Mouse (Mus musculus) midbrain, embryonic 11.5 days (tissue): ENCODE measurements around the gene Filip1l. TPM values are rescaled to one million over a fixed set of nuclear protein-coding genes. Genes with fewer than 3 reads are reported as not detected.

Experiments used
- ATAC-seq: fragments of 200-750 bp; cut with Nextera tagmentation; 2 replicates; pipeline ENCODE4 v1.8.0; 2017; ENCODE audit warnings: moderate TSS enrichment, moderate library complexity; ENCODE audit not compliant: low FRiP score
- DNase-seq: peaks from one replicate; pipeline ENCODE4 v3.0.0; 2015; ENCODE audit warnings: low spot score; ENCODE audit errors: missing footprints
- H3K27ac ChIP-seq: fragments of 300-500 bp; sonication (generic); 2 replicates; pipeline ENCODE4 v1.5.1; 2014; ENCODE audit warnings: low read depth, low read length
- H3K27me3 ChIP-seq: fragments of 300-500 bp; sonication (generic); 2 replicates; pipeline ENCODE4 v1.6.1; 2014; ENCODE audit warnings: mild to moderate bottlenecking, low read length, moderate library complexity, mixed read lengths; ENCODE audit not compliant: control insufficient read depth, insufficient read depth
- H3K36me3 ChIP-seq: fragments of 300-500 bp; sonication (generic); 2 replicates; pipeline ENCODE4 v1.6.1; 2014; ENCODE audit warnings: mild to moderate bottlenecking, low read length, moderate library complexity, mixed read lengths; ENCODE audit not compliant: control insufficient read depth, insufficient read depth
- H3K4me1 ChIP-seq: fragments of 300-500 bp; sonication (generic); 2 replicates; pipeline ENCODE4 v1.6.1; 2014; ENCODE audit warnings: low read length; ENCODE audit not compliant: control insufficient read depth, insufficient read depth
- H3K4me2 ChIP-seq: fragments of 300-500 bp; sonication (generic); 2 replicates; pipeline ENCODE4 v1.6.1; 2014; ENCODE audit warnings: mild to moderate bottlenecking, moderate library complexity
- H3K4me3 ChIP-seq: fragments of 300-500 bp; sonication (generic); 2 replicates; pipeline ENCODE4 v1.5.1; 2014; ENCODE audit warnings: low read depth, low read length
- H3K9ac ChIP-seq: fragments of 300-500 bp; sonication (generic); 2 replicates; pipeline ENCODE4 v1.6.1; 2014; ENCODE audit warnings: low read length
- H3K9me3 ChIP-seq: fragments of 300-500 bp; sonication (generic); 2 replicates; pipeline ENCODE4 v1.6.1; 2016; ENCODE audit warnings: low read length; ENCODE audit not compliant: control insufficient read depth
- WGBS: fragments of 180-500 bp; shearing (Covaris S2); extraction: QIAGEN DNeasy Blood & Tissue Kit; methylation state at CpG from one replicate; pipeline ENCODE4 v1.1.7; 2014; 5-methylcytosine and 5-hydroxymethylcytosine counted together
- polyA plus RNA-seq: library from polyadenylated mRNA; unstranded; fragments of >200 nt; fragmentation: Nextera tagmentation; extraction: Ambion mirVana; gene quantifications from 2 replicates; pipeline ENCODE4 v1.2.1, GENCODE M21; 2014

The Filip1l gene
- polyA plus RNA-seq, 1 experiment from 2014 or later = 6.8 TPM

DNA sequence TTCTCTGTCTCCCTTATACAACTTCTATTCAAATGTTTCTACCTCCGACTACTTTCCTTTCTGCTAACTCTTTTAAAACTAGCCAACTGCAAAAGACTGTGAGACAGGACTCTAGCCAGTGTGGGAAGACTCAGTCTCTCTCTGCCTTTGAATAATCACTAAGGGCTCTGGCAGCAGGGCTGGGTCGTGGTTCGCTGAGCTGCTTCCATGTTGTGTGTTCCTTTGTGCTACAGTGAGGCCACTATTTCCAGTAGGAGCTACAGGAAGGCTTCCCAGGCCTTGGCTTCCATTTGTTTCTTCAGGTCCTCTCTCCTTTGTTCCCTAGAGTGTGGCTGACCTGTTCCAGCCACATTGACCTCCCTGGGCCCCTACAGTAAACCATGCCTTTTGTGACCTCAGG lies 6.6 kb upstream of the Filip1l start:
- DNase-seq (no peak), ATAC-seq (no peak)
- H3K27ac ChIP-seq = no peak overlapping the region
- H3K9me3 ChIP-seq = no peaks in the 10 kb centered on the region
- no peak overlapping the region for H3K4me3 ChIP-seq
- H3K4me1 ChIP-seq = no peaks in the 10 kb centered on the region
- H3K9ac ChIP-seq = no peak overlapping the region
- no peaks in the 10 kb centered on the region for H3K27me3 ChIP-seq
- 67% methylated on average over 3 of the region's 3 CpGs for WGBS
- H3K36me3 ChIP-seq = no peaks in the 10 kb centered on the region
- no peak overlapping the region for H3K4me2 ChIP-seq

DNA sequence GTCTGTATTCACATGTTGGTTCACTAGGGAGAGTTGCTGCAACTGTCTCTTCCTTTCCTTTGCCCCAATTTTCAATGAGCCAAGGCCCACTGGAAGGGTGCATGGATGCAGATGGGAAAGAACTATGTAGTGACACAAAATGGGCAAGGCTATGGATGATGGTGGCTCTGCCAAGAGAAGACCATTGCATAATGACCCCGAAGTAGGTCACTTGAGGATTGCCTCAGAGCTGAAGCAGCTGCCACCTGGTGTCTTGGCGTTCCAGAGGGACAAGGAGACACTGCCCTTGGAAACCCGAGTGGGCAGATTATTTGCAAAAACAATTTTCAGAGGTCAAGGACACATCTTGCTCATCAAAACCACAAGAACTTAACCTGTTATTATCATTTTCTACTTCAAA lies 3.9 kb upstream of the Filip1l start:
- Histone ChIP-seq H3K9me3 (no peaks in the 10 kb centered on the region), H3K9ac (no peak overlapping the region), H3K4me3 (no peak overlapping the region), H3K27me3 (no peaks in the 10 kb centered on the region), H3K36me3 (no peaks in the 10 kb centered on the region), H3K27ac (no peak overlapping the region), H3K4me2 (no peak overlapping the region), H3K4me1 (no peaks in the 10 kb centered on the region)
- DNase-seq (no peak), ATAC-seq (no peak)
- WGBS = 94% methylated on average over 3 of the region's 3 CpGs

DNA sequence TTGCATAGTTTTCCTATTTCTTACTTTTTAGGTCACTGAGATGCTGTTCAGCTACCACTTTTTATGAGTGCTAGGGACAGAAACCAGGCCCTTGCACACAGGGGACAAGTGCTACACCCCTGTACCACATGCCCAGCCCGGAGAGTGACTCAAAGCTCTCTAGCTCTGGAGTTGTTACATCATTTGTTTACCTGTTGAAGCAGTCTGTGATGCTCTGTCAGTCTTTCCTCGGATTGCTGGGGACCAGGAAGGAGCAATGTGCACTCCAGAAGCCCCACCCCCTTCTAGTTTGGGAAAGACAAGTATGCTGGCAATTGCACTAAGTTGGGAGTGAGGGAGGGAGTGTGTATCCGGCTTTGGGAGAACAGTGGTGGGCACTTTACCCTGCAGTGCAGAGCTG lies 3.2 kb upstream of the Filip1l start:
- ATAC-seq = no peak
- 74% methylated on average over 3 of the region's 3 CpGs for WGBS
- no peak overlapping the region for H3K9ac ChIP-seq
- no peaks in the 10 kb centered on the region for H3K36me3 ChIP-seq
- H3K27me3 ChIP-seq = no peaks in the 10 kb centered on the region
- H3K4me1 ChIP-seq = no peaks in the 10 kb centered on the region
- no peak for DNase-seq
- no peak overlapping the region for H3K4me2 ChIP-seq
- H3K4me3 ChIP-seq = no peak overlapping the region
- H3K9me3 ChIP-seq = no peaks in the 10 kb centered on the region
- no peak overlapping the region for H3K27ac ChIP-seq

GRCm38 (mm10) chr16:57353166-57353721 lies 351 bp downstream of the Filip1l start:
- H3K36me3 ChIP-seq = no peaks in the 10 kb centered on the region
- no peaks in the 10 kb centered on the region for H3K27me3 ChIP-seq
- H3K4me3 ChIP-seq = no peak overlapping the region
- H3K9me3 ChIP-seq = no peaks in the 10 kb centered on the region
- H3K4me1 ChIP-seq = no peaks in the 10 kb centered on the region
- H3K4me2 ChIP-seq = no peak overlapping the region
- DNase-seq (no peak), ATAC-seq (no peak)
- no peak overlapping the region for H3K9ac ChIP-seq
- WGBS = 89% methylated on average over 11 of the region's 11 CpGs
- no peak overlapping the region for H3K27ac ChIP-seq

DNA sequence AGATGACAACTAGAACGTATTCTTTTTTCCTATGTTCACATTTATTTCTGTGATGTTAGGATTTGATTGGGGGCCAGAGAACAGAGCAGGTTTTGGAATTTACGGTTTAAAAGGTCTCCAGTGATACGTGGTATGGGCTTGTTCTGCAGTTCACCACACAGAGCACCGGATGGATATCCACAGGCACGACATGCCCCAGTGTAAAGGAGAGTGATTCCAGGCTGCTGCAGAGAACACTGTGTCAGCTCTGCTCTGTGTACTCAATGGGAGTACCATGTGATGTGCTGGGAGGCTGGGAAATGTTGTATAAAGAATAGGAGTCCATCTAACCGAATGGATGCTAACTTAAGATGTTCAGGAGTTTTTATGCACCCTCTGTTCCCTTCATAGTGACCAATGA lies 1.0 kb downstream of the Filip1l start:
- no peak for ATAC-seq
- H3K4me1 ChIP-seq = no peaks in the 10 kb centered on the region
- no peaks in the 10 kb centered on the region for H3K9me3 ChIP-seq

DNA sequence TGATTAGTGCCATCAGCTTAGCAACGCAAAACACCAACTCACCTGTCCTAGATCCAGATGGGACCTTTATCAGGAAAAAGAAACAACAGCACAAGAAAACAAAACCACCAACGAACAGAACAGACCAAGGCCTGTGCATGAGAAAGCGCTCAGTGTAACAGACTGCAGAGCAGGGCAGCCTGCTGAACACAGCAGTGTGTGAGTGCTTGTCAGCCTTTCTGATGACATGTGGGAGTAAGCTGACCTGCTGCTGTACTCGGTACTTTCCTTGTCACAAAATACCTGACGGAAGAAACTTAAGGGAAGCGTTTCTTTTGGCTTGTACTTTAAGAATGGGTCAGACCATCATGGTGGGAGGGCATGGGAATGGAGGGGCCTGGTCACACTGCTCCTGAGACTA lies 3.6 kb downstream of the Filip1l start:
- Histone ChIP-seq H3K4me1 (no peaks in the 10 kb centered on the region), H3K27ac (no peak overlapping the region), H3K27me3 (no peaks in the 10 kb centered on the region), H3K9me3 (no peaks in the 10 kb centered on the region), H3K9ac (no peak overlapping the region), H3K4me3 (no peak overlapping the region), H3K4me2 (no peak overlapping the region), H3K36me3 (no peaks in the 10 kb centered on the region)
- 75% methylated on average over 6 of the region's 6 CpGs for WGBS
- no peak for ATAC-seq
- no peak for DNase-seq

More for the DNA sequence above, 1.0 kb downstream of the Filip1l start:
- H3K9ac ChIP-seq = no peak overlapping the region
- DNase-seq = no peak
- H3K27me3 ChIP-seq = no peaks in the 10 kb centered on the region
- no peaks in the 10 kb centered on the region for H3K36me3 ChIP-seq
- H3K4me3 ChIP-seq = no peak overlapping the region
- no peak overlapping the region for H3K27ac ChIP-seq
- WGBS = 90% methylated on average over 6 of the region's 6 CpGs
- H3K4me2 ChIP-seq = no peak overlapping the region

DNA sequence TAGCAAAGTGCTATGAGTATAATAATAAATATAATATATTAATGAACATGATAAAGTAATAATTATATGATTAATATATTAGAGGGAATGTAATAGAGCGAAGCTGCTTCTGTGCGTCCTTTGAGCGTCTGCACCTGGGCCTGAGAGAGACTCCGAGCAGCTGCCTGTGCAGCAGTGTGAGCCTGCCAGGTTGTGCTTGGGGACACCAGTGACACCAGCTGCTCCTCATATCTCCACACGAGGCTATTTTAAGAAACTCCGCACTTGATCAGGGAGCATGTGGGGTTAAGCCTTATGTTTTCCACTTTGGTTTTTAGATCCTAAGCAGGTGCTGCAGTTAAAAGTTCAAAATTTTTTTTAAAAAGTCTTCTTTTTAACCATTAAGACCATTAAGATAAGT lies 4.1 kb downstream of the Filip1l start:
- ATAC-seq = no peak
- H3K36me3 ChIP-seq = no peaks in the 10 kb centered on the region
- 88% methylated on average over 6 of the region's 6 CpGs for WGBS

GRCm38 (mm10) chr16:57359251-57359650 lies 6.4 kb downstream of the Filip1l start:
- 93% methylated on average over 10 of the region's 10 CpGs for WGBS
- no peaks in the 10 kb centered on the region for H3K4me1 ChIP-seq
- no peaks in the 10 kb centered on the region for H3K36me3 ChIP-seq
- no peak overlapping the region for H3K27ac ChIP-seq
- no peak overlapping the region for H3K4me3 ChIP-seq
- H3K9ac ChIP-seq = no peak overlapping the region
- DNase-seq (no peak), ATAC-seq (no peak)
- no peak overlapping the region for H3K4me2 ChIP-seq
- H3K27me3 ChIP-seq = no peaks in the 10 kb centered on the region
- no peaks in the 10 kb centered on the region for H3K9me3 ChIP-seq

More for the DNA sequence above, 4.1 kb downstream of the Filip1l start:
- Histone ChIP-seq H3K27ac (no peak overlapping the region), H3K9ac (no peak overlapping the region), H3K27me3 (no peaks in the 10 kb centered on the region), H3K4me3 (no peak overlapping the region), H3K4me2 (no peak overlapping the region), H3K9me3 (no peaks in the 10 kb centered on the region), H3K4me1 (no peaks in the 10 kb centered on the region)
- DNase-seq = no peak

- Histone ChIP-seq H3K9me3 (no peaks in the 10 kb centered on the region), H3K27ac (no peak overlapping the region), H3K36me3 (no peaks in the 10 kb centered on the region), H3K9ac (no peak overlapping the region), H3K27me3 (no peaks in the 10 kb centered on the region), H3K4me1 (no peaks in the 10 kb centered on the region), H3K4me2 (no peak overlapping the region), H3K4me3 (no peak overlapping the region)
- 96% methylated on average over 3 of the region's 3 CpGs for WGBS
- no peak for ATAC-seq
- no peak for DNase-seq
Observed at GRCm38 (mm10) chr16:57360785-57361184, 7.9 kb downstream of the Filip1l start.
